Mouse (Mus musculus): Measurements from ENCODE around the gene Cldn14.

Gene Cldn14

GRCm38 (mm10) chr16:93942796-93943502 is 65.7 kb downstream of the Cldn14 start:
- DNase-seq, result no peak

DNA sequence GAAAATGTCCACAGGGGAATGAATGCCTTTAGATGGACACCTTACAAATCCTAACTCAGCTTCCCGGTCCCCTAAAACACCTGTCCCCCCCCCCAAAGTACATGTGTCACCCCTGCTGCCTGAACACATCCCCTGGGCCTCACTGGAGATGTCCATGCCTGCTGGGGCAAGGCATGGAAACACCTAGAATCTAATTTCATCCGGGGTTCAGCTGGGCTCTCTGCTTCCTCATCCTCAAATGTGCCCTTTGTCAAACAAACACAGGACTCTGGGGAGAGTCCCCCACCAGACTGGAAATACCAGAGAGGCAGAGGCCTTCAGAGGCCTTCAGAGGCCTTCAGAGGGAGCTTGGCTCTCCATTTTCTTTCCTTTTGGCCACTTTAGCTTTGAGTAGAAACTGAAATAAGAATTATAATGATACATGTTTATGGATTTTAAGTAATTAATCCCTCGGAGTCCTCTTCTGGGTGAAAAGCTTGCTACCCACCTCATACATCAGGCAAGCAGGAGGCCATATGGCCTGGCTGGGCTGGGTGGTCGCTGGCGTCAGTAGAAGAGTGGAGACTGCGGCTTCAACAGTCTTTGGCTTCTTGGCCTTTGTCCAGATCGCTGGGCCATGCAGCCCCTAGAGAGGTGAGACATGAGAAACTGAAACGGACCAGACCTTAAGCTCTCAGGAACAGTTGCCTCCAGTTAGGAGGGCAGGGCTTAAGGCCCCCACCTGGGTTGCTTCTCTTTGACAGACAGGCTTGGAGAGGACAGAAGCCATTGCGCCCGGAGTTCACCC is 66.7 kb downstream of the Cldn14 start:
- DNase-seq, result no peak

DNA sequence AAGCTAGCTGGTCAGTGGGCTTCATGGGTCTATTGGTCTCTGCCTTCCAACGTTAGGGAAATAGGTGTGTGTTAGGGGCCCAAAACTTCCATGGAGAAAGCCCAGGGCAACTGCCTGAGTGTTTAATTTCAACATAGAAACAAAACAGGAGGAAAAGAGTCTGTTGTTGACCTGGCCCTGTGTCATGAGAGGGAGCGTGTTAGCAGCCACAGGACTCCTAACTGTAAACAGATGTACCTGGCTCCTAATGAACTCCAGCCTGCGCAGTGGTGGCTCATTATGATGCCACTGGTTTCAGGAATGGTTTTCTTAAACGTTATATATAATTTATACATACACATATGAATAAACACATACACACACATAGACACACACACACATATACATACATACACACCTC is 68.7 kb downstream of the Cldn14 start:
- no peak for DNase-seq

DNA sequence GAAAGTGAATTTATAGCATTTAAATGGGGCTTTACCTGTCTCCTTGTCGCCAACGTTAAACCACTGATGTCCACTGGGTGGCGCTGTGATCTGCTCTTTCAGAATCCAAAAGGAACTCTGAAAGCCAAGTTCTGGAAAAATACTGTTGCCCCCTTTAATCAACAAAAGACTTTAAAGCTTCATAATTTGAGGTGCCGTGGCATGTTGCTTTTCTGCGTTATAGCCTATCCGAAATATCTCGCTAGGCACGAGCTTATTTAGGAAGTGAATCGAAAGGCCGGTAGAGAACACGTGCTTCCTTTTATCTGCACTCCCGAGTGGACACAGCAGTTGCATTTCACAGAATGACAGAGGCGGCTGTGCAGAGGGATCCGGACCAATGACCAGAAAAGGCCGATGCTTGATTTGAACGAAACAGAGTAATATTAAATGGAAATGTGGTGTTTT is 70.2 kb downstream of the Cldn14 start:
- peak; percentile 64 for DNase-seq

- no peak for DNase-seq
These were observed 73.6 kb downstream of the Cldn14 start for GRCm38 (mm10) chr16:93935009-93935408.

DNA sequence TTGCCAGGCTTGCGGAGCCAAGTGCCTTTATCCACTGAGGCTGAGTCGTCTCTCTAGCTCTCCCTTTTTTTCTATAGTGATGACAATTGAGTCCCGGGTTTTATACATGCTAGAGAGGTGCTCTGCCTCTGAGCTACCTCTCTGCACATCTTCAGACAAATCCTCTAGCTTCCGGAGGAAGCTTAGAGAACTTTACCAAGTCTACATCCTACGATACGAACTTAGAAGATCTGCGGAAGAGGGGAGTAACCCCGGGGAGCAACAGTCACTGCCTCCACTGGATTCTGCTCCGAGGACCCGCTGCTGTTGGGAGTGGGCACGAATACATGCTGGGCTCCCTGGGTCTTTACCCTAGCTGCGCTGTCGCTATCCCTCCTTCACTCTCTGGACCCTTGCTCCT is 74.0 kb downstream of the Cldn14 start:
- DNase-seq, result no peak

DNA sequence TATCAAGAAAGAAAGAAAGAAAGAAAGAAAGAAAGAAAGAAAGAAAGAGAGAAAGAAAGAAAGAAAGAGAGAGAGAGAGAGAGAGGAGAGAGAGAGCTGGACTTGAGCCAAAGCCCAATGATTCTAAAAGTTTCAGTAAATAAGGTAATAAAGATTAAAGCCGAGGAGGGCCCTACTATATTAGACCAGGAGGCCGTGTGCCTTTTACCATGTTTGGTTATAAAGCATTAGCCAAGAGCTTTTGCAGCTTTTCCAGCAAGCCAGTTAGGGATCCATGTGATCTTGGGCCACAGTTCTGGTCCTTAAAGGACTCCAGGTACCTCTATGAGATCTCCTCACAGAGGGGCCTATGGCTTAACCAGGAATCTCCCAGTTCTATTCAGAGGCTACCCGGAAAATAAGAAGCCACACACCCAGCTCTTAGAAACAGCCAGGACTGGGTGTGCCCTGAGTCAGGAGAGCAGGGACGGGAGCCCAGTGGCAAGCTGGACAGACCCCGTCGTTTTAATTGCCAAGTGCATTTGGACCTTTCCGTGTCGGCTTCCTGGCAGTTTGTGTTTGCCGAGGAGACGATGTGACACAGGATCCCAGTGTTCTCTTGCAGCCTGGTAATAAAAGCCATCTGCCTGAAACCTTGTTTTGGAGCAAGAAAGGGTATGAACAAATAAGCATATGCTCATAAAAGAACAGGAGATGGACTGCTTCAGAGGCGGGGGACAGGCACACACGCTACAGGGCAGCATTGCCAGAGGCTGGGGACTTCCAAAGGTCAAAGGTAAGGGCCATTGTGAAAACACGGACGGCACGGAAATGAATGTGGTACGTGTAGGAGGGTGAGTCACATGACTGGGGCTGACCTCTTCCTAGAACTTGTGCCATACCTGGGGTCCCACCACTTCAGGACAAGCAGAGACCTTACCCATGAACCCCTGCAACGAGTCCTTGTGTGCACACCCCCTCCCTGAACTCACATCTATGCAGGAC is 76.2 kb downstream of the Cldn14 start:
- no peak for DNase-seq

- no peak for DNase-seq
These were observed 79.1 kb downstream of the Cldn14 start for GRCm38 (mm10) chr16:93929370-93930032.

GRCm38 (mm10) chr16:93925684-93926247 is 82.9 kb downstream of the Cldn14 start:
- no peak for DNase-seq

GRCm38 (mm10) chr16:93923788-93924187 is 84.8 kb downstream of the Cldn14 start:
- DNase-seq, result no peak

DNA sequence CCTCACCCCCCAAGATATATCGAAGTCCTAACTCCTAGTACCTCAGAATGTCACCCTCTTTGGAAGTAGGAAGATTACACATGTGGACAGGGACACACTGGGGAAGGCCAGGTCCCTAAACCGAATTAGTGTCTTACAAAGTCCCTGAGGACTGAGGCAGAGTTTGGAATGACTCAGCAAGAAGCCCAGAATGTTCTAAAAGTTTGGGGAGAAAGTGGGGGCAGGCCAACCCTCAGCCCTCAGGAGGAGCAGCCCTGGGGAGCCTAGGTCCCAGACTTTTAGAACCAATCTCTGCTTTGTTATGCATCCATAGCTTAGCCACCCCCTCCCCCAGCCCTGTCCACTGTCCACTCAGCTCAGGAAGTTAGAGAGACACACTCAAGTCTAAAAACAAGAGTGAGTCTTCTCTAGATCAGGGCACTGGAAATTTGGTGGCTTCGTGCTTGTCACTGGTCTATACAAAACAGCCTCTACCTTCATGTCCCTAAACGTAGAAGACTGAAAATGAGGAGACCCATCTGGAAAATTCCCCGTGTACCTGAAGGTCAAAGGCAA is 85.7 kb downstream of the Cldn14 start:
- DNase-seq, result no peak

GRCm38 (mm10) chr16:93920673-93921072 is 88.0 kb downstream of the Cldn14 start:
- DNase-seq, result no peak

DNA sequence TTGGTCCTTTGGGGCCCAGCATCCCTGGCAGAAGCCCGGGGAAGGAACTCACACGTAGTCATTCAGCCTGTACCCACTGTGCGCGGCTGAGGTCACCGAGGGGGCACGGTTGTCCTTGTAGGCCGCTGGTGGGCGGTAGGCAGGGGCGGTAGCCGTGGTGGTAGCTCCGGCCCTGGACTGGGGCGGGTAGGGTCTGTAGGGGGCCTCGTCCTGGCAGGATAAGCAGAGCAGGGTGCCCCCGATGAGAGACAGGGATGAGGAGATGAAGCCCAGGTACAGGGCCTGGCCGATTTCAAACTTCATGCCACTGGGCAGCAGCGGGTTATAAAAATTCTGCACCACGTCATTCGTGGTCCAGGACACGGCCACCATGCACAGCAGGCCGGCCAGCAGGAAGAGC is 89.4 kb downstream of the Cldn14 start:
- no peak for DNase-seq

GRCm38 (mm10) chr16:93918679-93919060 is 90.0 kb downstream of the Cldn14 start:
- no peak for DNase-seq

DNA sequence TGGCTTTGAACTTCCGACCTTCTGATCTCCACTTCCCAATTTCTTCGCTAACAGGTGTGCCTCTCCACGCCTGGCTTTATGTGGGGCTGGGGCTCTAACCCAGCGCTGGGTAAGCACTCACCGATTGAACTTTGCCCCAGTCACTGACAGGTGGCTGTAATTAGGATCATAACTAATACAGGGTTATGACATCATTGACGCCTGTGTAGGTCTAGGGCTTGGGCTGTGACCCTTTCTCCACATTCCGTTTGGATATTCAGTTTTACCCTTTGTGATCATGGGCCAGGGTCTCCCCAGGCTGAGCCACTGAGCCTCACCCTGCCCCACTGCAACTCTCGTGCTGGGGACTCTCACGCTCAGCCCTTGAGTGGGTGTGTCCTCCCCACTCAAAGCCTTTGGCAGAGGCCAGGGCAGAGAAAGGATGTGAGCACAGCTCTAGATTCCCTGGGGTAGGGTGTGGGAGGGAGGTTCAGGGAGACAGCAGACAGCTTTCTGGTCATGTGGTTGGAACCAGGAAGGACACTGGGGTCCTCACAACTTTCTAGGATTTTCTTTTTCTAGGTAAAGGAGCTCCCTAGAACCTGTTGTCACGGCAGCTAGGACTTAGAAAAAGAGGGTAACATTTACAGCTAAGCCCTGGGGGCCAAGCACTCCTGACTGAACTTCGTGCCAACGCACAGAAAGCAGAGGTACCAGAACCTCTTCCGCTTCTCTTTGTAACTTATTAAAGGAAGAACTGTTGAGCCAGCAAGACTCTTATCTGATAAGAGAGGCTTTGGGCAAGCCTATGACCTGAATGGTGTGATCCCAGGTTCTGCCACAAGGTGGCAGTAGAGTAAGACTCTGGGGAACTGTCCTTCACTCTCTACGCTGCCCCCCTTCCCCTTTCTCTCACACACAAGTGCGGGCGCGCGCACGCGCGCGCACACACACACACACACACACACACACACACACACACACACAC is 90.6 kb downstream of the Cldn14 start:
- DNase-seq, result peak; percentile 80

GRCm38 (mm10) chr16:93915338-93915849 is 93.2 kb downstream of the Cldn14 start:
- DNase-seq, result peak; percentile 67

- DNase-seq, result peak; percentile 5
These were observed 94.6 kb downstream of the Cldn14 start for GRCm38 (mm10) chr16:93913881-93914576.

GRCm38 (mm10) chr16:93912808-93913207 is 95.8 kb downstream of the Cldn14 start:
- peak; percentile 21 for DNase-seq

DNA sequence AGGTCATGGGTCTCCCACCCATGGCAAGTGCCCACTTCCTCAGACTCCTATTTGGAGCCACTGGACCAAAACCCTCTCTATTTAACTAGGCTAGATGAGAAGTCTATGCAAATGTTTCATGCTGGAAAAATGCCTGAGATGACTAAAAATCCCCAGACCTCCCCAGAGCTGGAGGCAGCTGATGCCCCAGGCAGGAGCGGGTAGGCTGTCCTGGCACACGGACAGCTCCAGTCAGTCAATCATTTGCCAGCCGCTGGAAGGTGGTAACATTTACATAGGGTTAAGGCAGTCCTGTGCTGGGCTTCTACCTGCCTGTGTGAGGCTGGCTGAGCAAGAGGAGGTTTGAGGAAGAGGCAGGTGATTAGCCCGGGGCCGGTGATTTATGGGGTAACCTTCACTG is 96.5 kb downstream of the Cldn14 start:
- DNase-seq, result peak; percentile 86

Data from kidney, adult 9 months (tissue).